ENCODE assay signal across 10 mouse cellular contexts in genomic region chr17:6860067-6860466, GRCm38 (mm10).
A peak's percentile ranks its signal among the peaks of the same experiment; 100 is the strongest.
DNase-seq lines count a peak whose midpoint lies in the region; ATAC-seq and TF ChIP-seq lines count a peak whose summit lies in the region.
"Had no signal": no experiment of that assay in that cellular context is flagged by ENCODE, and none has a peak within 500 bp of the region (broad histone marks: within the 10 kb centered on the region; RNA-seq: fewer than 3 reads in every experiment).

No protein-coding gene starts in this region.

- no peak overlapping the region for H3K4me3 ChIP-seq in kidney, embryonic 16.5 days (ENCODE audit: low read length)
- no peak overlapping the region for H3K4me3 ChIP-seq in embryonic facial prominence, embryonic 14.5 days (ENCODE audit: low read depth, low read length)
- no peak overlapping the region for H3K4me3 ChIP-seq in intestine, embryonic 14.5 days (ENCODE audit: low read depth, low read length)
- H3K4me3 ChIP-seq in neural tube, embryonic 13.5 days: no peak overlapping the region
- H3K4me3 ChIP-seq in cerebellum, adult 2 months (replicated peaks; ENCODE audit: insufficient read depth, low read depth, low read length): no peak overlapping the region
- H3K4me3 ChIP-seq: liver, embryonic 15.5 days had no signal

- H3K36me3 ChIP-seq in kidney, embryonic 16.5 days (ENCODE audit: insufficient read depth, low read length): no peaks in the 10 kb centered on the region
- H3K36me3 ChIP-seq in embryonic facial prominence, embryonic 14.5 days (ENCODE audit: control insufficient read depth, insufficient read depth, low read length): no peaks in the 10 kb centered on the region
- no peaks in the 10 kb centered on the region for H3K36me3 ChIP-seq in intestine, embryonic 14.5 days (ENCODE audit: control insufficient read depth, insufficient read depth, low read length)
- no peaks in the 10 kb centered on the region for H3K36me3 ChIP-seq in neural tube, embryonic 13.5 days
- H3K36me3 ChIP-seq: liver, embryonic 15.5 days had no signal

- no peak for TF ChIP-seq CTCF in cerebellum, adult 2 months (IDR thresholded peaks at IDR 0.05; ENCODE audit: borderline replicate concordance, insufficient read depth, low read depth, low read length)

- peak overlapping the region; percentile 80 for H3K27ac ChIP-seq in kidney, embryonic 16.5 days (ENCODE audit: low read length)
- peak overlapping the region; percentile 69 for H3K27ac ChIP-seq in embryonic facial prominence, embryonic 14.5 days (replicated peaks; ENCODE audit: low read depth, low read length)
- H3K27ac ChIP-seq in intestine, embryonic 14.5 days (ENCODE audit: low read depth): peak overlapping the region; percentile 78
- peak overlapping the region; percentile 84 for H3K27ac ChIP-seq in neural tube, embryonic 13.5 days (replicated peaks)
- H3K27ac ChIP-seq in cerebellum, adult 2 months (ENCODE audit: insufficient read depth, low read length): no peak overlapping the region; the same call in 1 of the 2 replicates
- H3K27ac ChIP-seq: liver, embryonic 15.5 days had no signal

- no peaks in the 10 kb centered on the region for H3K9me3 ChIP-seq in kidney, embryonic 16.5 days (ENCODE audit: low read length)
- H3K9me3 ChIP-seq in embryonic facial prominence, embryonic 14.5 days (ENCODE audit: control insufficient read depth, low read length): no peaks in the 10 kb centered on the region
- no peaks in the 10 kb centered on the region for H3K9me3 ChIP-seq in intestine, embryonic 14.5 days (ENCODE audit: control insufficient read depth, low read length)
- no peaks in the 10 kb centered on the region for H3K9me3 ChIP-seq in neural tube, embryonic 13.5 days
- H3K9me3 ChIP-seq: liver, embryonic 15.5 days had no signal

- 25% methylated on average over 4 of the region's 4 CpGs for WGBS in kidney, embryonic 16.5 days
- WGBS in embryonic facial prominence, embryonic 14.5 days: 30% methylated on average over 3 of the region's 4 CpGs
- 25% methylated on average over 4 of the region's 4 CpGs for WGBS in intestine, embryonic 14.5 days
- WGBS in neural tube, embryonic 13.5 days: 25% methylated on average over 4 of the region's 4 CpGs
- 66% methylated on average over 4 of the region's 4 CpGs for WGBS in cerebellum, adult 2 months

- DNase-seq in kidney, adult 9 months: no peak
- no peak for DNase-seq in embryonic facial prominence, embryonic 14.5 days (ENCODE audit: low spot score)
- no peak for DNase-seq in intestine, embryonic 14.5 days (ENCODE audit: low spot score)
- DNase-seq in cerebellum, postnatal 36 days: no peak
- no peak for DNase-seq in cerebellum, adult 2 months
- DNase-seq in thymus, postnatal 25 days: no peak
- DNase-seq: heart, postnatal 10 days had no signal

- ATAC-seq in kidney, embryonic 16.5 days (ENCODE audit: low FRiP score, low TSS enrichment): no peak
- peak; percentile 42; the same call in 1 of the 2 replicates for ATAC-seq in embryonic facial prominence, embryonic 14.5 days (ENCODE audit: low read depth)
- ATAC-seq in intestine, embryonic 14.5 days (replicated peaks; ENCODE audit: low FRiP score, low TSS enrichment, low read depth): no peak; the same call in 1 of the 2 replicates
- no peak for ATAC-seq in neural tube, embryonic 13.5 days (ENCODE audit: low read depth)

- H3K4me1 ChIP-seq in kidney, embryonic 16.5 days (ENCODE audit: insufficient read depth, low read length): peaks cover 43% of the 10 kb centered on the region
- peaks cover 8% of the 10 kb centered on the region; the same call in 1 of the 2 replicates for H3K4me1 ChIP-seq in embryonic facial prominence, embryonic 14.5 days (ENCODE audit: control insufficient read depth, insufficient read depth, low read length)
- peaks cover 6% of the 10 kb centered on the region for H3K4me1 ChIP-seq in intestine, embryonic 14.5 days (replicated peaks; ENCODE audit: control insufficient read depth, insufficient read depth, low read length)
- peaks cover 38% of the 10 kb centered on the region for H3K4me1 ChIP-seq in neural tube, embryonic 13.5 days (replicated peaks)
- no peaks in the 10 kb centered on the region for H3K4me1 ChIP-seq in cerebellum, adult 2 months (ENCODE audit: control insufficient read depth, insufficient read depth, low read length)

- H3K27me3 ChIP-seq in kidney, embryonic 16.5 days (ENCODE audit: insufficient read depth, low read length): no peaks in the 10 kb centered on the region
- 0 out of 2 replicates have a peak, but pooled peaks cover 8% of the 10 kb centered on the region for H3K27me3 ChIP-seq in embryonic facial prominence, embryonic 14.5 days (replicated peaks; ENCODE audit: control insufficient read depth, insufficient read depth, low read length)
- H3K27me3 ChIP-seq in intestine, embryonic 14.5 days (replicated peaks; ENCODE audit: control insufficient read depth, insufficient read depth, low read length): no peaks in the 10 kb centered on the region
- H3K27me3 ChIP-seq in neural tube, embryonic 13.5 days: no peaks in the 10 kb centered on the region
- H3K27me3 ChIP-seq in cerebellum, adult 2 months (ENCODE audit: control insufficient read depth, insufficient read depth, low read length): no peaks in the 10 kb centered on the region

- no peak overlapping the region for H3K4me2 ChIP-seq in kidney, embryonic 16.5 days (replicated peaks; ENCODE audit: low read depth, low read length)
- no peak overlapping the region for H3K4me2 ChIP-seq in embryonic facial prominence, embryonic 14.5 days (ENCODE audit: low read depth, low read length)
- peak overlapping the region; percentile 48; the same call in 1 of the 2 replicates for H3K4me2 ChIP-seq in intestine, embryonic 14.5 days (ENCODE audit: low read length)
- no peak overlapping the region for H3K4me2 ChIP-seq in neural tube, embryonic 13.5 days
- H3K4me2 ChIP-seq: liver, embryonic 15.5 days had no signal

- no peak overlapping the region for H3K9ac ChIP-seq in kidney, embryonic 16.5 days (replicated peaks; ENCODE audit: low read length)
- no peak overlapping the region for H3K9ac ChIP-seq in embryonic facial prominence, embryonic 14.5 days (ENCODE audit: low read depth, low read length)
- no peak overlapping the region for H3K9ac ChIP-seq in intestine, embryonic 14.5 days (ENCODE audit: low read length)
- no peak overlapping the region for H3K9ac ChIP-seq in neural tube, embryonic 13.5 days
- H3K9ac ChIP-seq: liver, embryonic 15.5 days had no signal

- no peak for TF ChIP-seq POLR2A in cerebellum, adult 2 months (IDR thresholded peaks at IDR 0.05; ENCODE audit: borderline replicate concordance, insufficient read depth, low read length)
